Mouse (Mus musculus) embryonic facial prominence, embryonic 12.5 days (tissue): ENCODE results near the gene Phip. TPM values are rescaled to one million over a fixed set of nuclear protein-coding genes. Genes with fewer than 3 reads are reported as not detected.
A peak's percentile ranks its signal among the peaks of the same experiment; 100 is the strongest.

Experiments used
- ATAC-seq: fragments of 200-750 bp; cut with Nextera tagmentation; 2 replicates; pipeline ENCODE4 v1.8.0; 2017; ENCODE audit not compliant: insufficient number of reproducible peaks, insufficient read depth, low FRiP score, low TSS enrichment
- H3K27ac ChIP-seq: fragments of 300-500 bp; sonication (generic); 2 replicates; pipeline ENCODE4 v1.5.1; 2016; ENCODE audit warnings: mild to moderate bottlenecking
- H3K27me3 ChIP-seq: fragments of 300-500 bp; sonication (generic); 2 replicates; pipeline ENCODE4 v1.6.1; 2016; ENCODE audit warnings: mild to moderate bottlenecking, moderate library complexity
- H3K36me3 ChIP-seq: fragments of 300-500 bp; sonication (generic); 2 replicates; pipeline ENCODE4 v1.6.1; 2016; ENCODE audit warnings: mild to moderate bottlenecking
- H3K4me1 ChIP-seq: fragments of 300-500 bp; sonication (generic); 2 replicates; pipeline ENCODE4 v1.6.1; 2016
- H3K4me2 ChIP-seq: fragments of 300-500 bp; sonication (generic); replicated peaks from 2 replicates; pipeline ENCODE4 v1.6.1; 2016; ENCODE audit warnings: mild to moderate bottlenecking, moderate library complexity
- H3K4me3 ChIP-seq: fragments of 300-500 bp; sonication (generic); 2 replicates; pipeline ENCODE4 v1.5.1; 2016; ENCODE audit warnings: mild to moderate bottlenecking
- H3K9ac ChIP-seq: fragments of 300-500 bp; sonication (generic); 2 replicates; pipeline ENCODE4 v1.6.1; 2016; ENCODE audit warnings: mild to moderate bottlenecking, moderate library complexity
- H3K9me3 ChIP-seq: fragments of 300-500 bp; sonication (generic); 2 replicates; pipeline ENCODE4 v1.6.1; 2016; ENCODE audit warnings: mild to moderate bottlenecking, moderate library complexity
- WGBS: fragments of 180-500 bp; shearing (Covaris S2); methylation state at CpG from one replicate; pipeline ENCODE4 v1.1.7; 2016; 5-methylcytosine and 5-hydroxymethylcytosine counted together
- polyA plus RNA-seq: library from polyadenylated mRNA; unstranded; fragments of >200 nt; fragmentation: Nextera tagmentation; extraction: Ambion mirVana; gene quantifications from 2 replicates; pipeline ENCODE4 v1.2.1, GENCODE M21; 2016

Gene Phip
- 132 and 136 TPM in 2 replicates for polyA plus RNA-seq

GRCm38 (mm10) chr9:82975342-82976215 lies at the start of gene Phip:
Gene Phip (minus strand): TSS chr9:82975516.
- no peaks in the 10 kb centered on the region for H3K9me3 ChIP-seq
- peak; percentile 78 for ATAC-seq
- under 1% methylated on average over 61 of the region's 79 CpGs for WGBS
- H3K9ac ChIP-seq, result peak within 1 kb of the TSS; percentile 97
- H3K4me3 ChIP-seq, result peak within 1 kb of the TSS; percentile 64
- peaks cover 7% of the 10 kb centered on the region for H3K4me1 ChIP-seq
- H3K27ac ChIP-seq, result peak within 1 kb of the TSS; percentile 100
- H3K36me3 ChIP-seq, result no peaks in the 10 kb centered on the region
- H3K4me2 ChIP-seq, result peak within 1 kb of the TSS; percentile 86
- no peaks in the 10 kb centered on the region for H3K27me3 ChIP-seq

GRCm38 (mm10) chr9:83023724-83024123 lies 48.4 kb upstream of the Phip start:
- Histone ChIP-seq H3K4me1 (no peaks in the 10 kb centered on the region), H3K27me3 (no peaks in the 10 kb centered on the region), H3K27ac (no peak overlapping the region), H3K4me2 (no peak overlapping the region), H3K36me3 (no peaks in the 10 kb centered on the region), H3K4me3 (no peak overlapping the region), H3K9ac (no peak overlapping the region), H3K9me3 (no peaks in the 10 kb centered on the region)
- 70% methylated on average over 6 of the region's 6 CpGs for WGBS
- no peak for ATAC-seq

- Histone ChIP-seq H3K4me3 (no peak overlapping the region), H3K9me3 (no peaks in the 10 kb centered on the region), H3K4me1 (no peaks in the 10 kb centered on the region), H3K27me3 (no peaks in the 10 kb centered on the region), H3K36me3 (no peaks in the 10 kb centered on the region), H3K27ac (no peak overlapping the region), H3K4me2 (no peak overlapping the region), H3K9ac (no peak overlapping the region)
- ATAC-seq, result no peak
- WGBS, result 85% methylated on average over 4 of the region's 4 CpGs
Measured at GRCm38 (mm10) chr9:83014516-83014915, 39.2 kb upstream of the Phip start.

- WGBS, result 88% methylated on average over 1 of the region's 1 CpGs
- no peaks in the 10 kb centered on the region for H3K4me1 ChIP-seq
- no peaks in the 10 kb centered on the region for H3K36me3 ChIP-seq
- no peak overlapping the region for H3K27ac ChIP-seq
- H3K27me3 ChIP-seq, result no peaks in the 10 kb centered on the region
- H3K9ac ChIP-seq, result no peak overlapping the region
- H3K4me3 ChIP-seq, result no peak overlapping the region
- ATAC-seq, result no peak
- H3K9me3 ChIP-seq, result no peaks in the 10 kb centered on the region
- no peak overlapping the region for H3K4me2 ChIP-seq
Measured at GRCm38 (mm10) chr9:83008306-83008705, 33.0 kb upstream of the Phip start.

- ATAC-seq, result no peak
Measured at GRCm38 (mm10) chr9:83001342-83001741, 26.0 kb upstream of the Phip start.

GRCm38 (mm10) chr9:82997765-82998500 lies 22.6 kb upstream of the Phip start:
- no peaks in the 10 kb centered on the region for H3K9me3 ChIP-seq
- H3K4me2 ChIP-seq, result no peak overlapping the region
- no peaks in the 10 kb centered on the region for H3K27me3 ChIP-seq
- no peaks in the 10 kb centered on the region for H3K36me3 ChIP-seq
- no peak overlapping the region for H3K27ac ChIP-seq
- H3K4me1 ChIP-seq, result no peaks in the 10 kb centered on the region
- H3K9ac ChIP-seq, result no peak overlapping the region
- no peak for ATAC-seq
- WGBS, result 65% methylated on average over 2 of the region's 2 CpGs
- no peak overlapping the region for H3K4me3 ChIP-seq

More at GRCm38 (mm10) chr9:83001342-83001741, 26.0 kb upstream of the Phip start:
- Histone ChIP-seq H3K27ac (no peak overlapping the region), H3K4me3 (no peak overlapping the region), H3K4me2 (no peak overlapping the region), H3K9ac (no peak overlapping the region), H3K36me3 (no peaks in the 10 kb centered on the region), H3K27me3 (no peaks in the 10 kb centered on the region), H3K9me3 (no peaks in the 10 kb centered on the region), H3K4me1 (no peaks in the 10 kb centered on the region)
- WGBS, result 82% methylated on average over 4 of the region's 4 CpGs

- H3K27ac ChIP-seq, result no peak overlapping the region
- WGBS, result 8% methylated on average over 5 of the region's 5 CpGs
- ATAC-seq, result no peak
Measured at GRCm38 (mm10) chr9:82976936-82977335, 1.6 kb upstream of the Phip start.

GRCm38 (mm10) chr9:82976219-82976618 lies 903 bp upstream of the Phip start:
- no peak for ATAC-seq
- H3K9me3 ChIP-seq, result no peaks in the 10 kb centered on the region
- H3K9ac ChIP-seq, result peak overlapping the region; percentile 42
- H3K27me3 ChIP-seq, result no peaks in the 10 kb centered on the region
- H3K4me3 ChIP-seq, result peak overlapping the region; percentile 64
- no peaks in the 10 kb centered on the region for H3K36me3 ChIP-seq
- WGBS, result under 1% methylated on average over 9 of the region's 9 CpGs
- peak overlapping the region; percentile 100 for H3K27ac ChIP-seq
- peak overlapping the region; percentile 55 for H3K4me2 ChIP-seq
- H3K4me1 ChIP-seq, result peaks cover 7% of the 10 kb centered on the region

More at GRCm38 (mm10) chr9:82976936-82977335, 1.6 kb upstream of the Phip start:
- H3K27me3 ChIP-seq, result no peaks in the 10 kb centered on the region
- no peaks in the 10 kb centered on the region for H3K36me3 ChIP-seq
- H3K9ac ChIP-seq, result no peak overlapping the region
- no peaks in the 10 kb centered on the region for H3K9me3 ChIP-seq
- H3K4me2 ChIP-seq, result peak overlapping the region; percentile 55
- peaks cover 7% of the 10 kb centered on the region for H3K4me1 ChIP-seq
- H3K4me3 ChIP-seq, result no peak overlapping the region

GRCm38 (mm10) chr9:82974962-82975341 lies 364 bp downstream of the Phip start:
- Histone ChIP-seq H3K4me1 (peaks cover 7% of the 10 kb centered on the region), H3K9ac (peak overlapping the region; percentile 97), H3K27me3 (no peaks in the 10 kb centered on the region), H3K36me3 (no peaks in the 10 kb centered on the region), H3K9me3 (no peaks in the 10 kb centered on the region), H3K4me3 (peak overlapping the region; percentile 64), H3K27ac (peak overlapping the region; percentile 100), H3K4me2 (peak overlapping the region; percentile 55; the same call in 1 of the 2 replicates)
- 2% methylated on average over 52 of the region's 61 CpGs for WGBS
- peak; percentile 42 for ATAC-seq

- Histone ChIP-seq H3K4me3 (peak overlapping the region; percentile 64), H3K4me1 (peaks cover 7% of the 10 kb centered on the region), H3K36me3 (no peaks in the 10 kb centered on the region), H3K27me3 (no peaks in the 10 kb centered on the region), H3K9me3 (no peaks in the 10 kb centered on the region), H3K27ac (peak overlapping the region; percentile 100), H3K9ac (peak overlapping the region; percentile 97), H3K4me2 (peak overlapping the region; percentile 86)
- under 1% methylated on average over 62 of the region's 75 CpGs for WGBS
- peak; percentile 90 for ATAC-seq
Measured at GRCm38 (mm10) chr9:82974187-82974861, 992 bp downstream of the Phip start.

GRCm38 (mm10) chr9:82973321-82973892 lies 1.9 kb downstream of the Phip start:
- Histone ChIP-seq H3K4me1 (peaks cover 7% of the 10 kb centered on the region), H3K9ac (peak overlapping the region; percentile 97), H3K27me3 (no peaks in the 10 kb centered on the region), H3K4me3 (peak overlapping the region; percentile 64), H3K4me2 (peak overlapping the region; percentile 86), H3K27ac (peak overlapping the region; percentile 100; the same call in 1 of the 2 replicates), H3K36me3 (no peaks in the 10 kb centered on the region), H3K9me3 (no peaks in the 10 kb centered on the region)
- whole genome bisulfite sequencing, result 25% methylated on average over 8 of the region's 8 CpGs
- no peak for ATAC-seq
